Mouse (Mus musculus) natural killer cell, adult 2 months (primary cell): Measurements from ENCODE around the gene Zfp282.

Experiments
- DNase-seq, 2 experiments: peaks; one replicate each; pipeline ENCODE4 v3.0.0; 2022; ENCODE audit warnings: low spot score in 2 of 2

Zfp282 gene

GRCm38 (mm10) chr6:47899416-47899815 lies 22.4 kb downstream of the Zfp282 start:
- DNase-seq, result no peak

GRCm38 (mm10) chr6:47903587-47903986 lies 26.6 kb downstream of the Zfp282 start:
- DNase-seq, result no peak

GRCm38 (mm10) chr6:47904361-47904760 lies 27.4 kb downstream of the Zfp282 start:
- DNase-seq, result no peak

GRCm38 (mm10) chr6:47904917-47905695 lies 28.1 kb downstream of the Zfp282 start:
- DNase-seq, result no peak

- no peak for DNase-seq
These were observed 29.3 kb downstream of the Zfp282 start for GRCm38 (mm10) chr6:47906326-47906725.

- no peak for DNase-seq
These were observed 32.0 kb downstream of the Zfp282 start for GRCm38 (mm10) chr6:47909007-47909406.

- DNase-seq, result no peak
These were observed 34.6 kb downstream of the Zfp282 start for GRCm38 (mm10) chr6:47911650-47912049.

GRCm38 (mm10) chr6:47912991-47913390 lies 36.0 kb downstream of the Zfp282 start:
- no peak for DNase-seq

GRCm38 (mm10) chr6:47917051-47917450 lies 40.0 kb downstream of the Zfp282 start:
- no peak for DNase-seq

GRCm38 (mm10) chr6:47918768-47919274 lies 41.8 kb downstream of the Zfp282 start:
- DNase-seq, result no peak

- DNase-seq, result no peak
These were observed 42.8 kb downstream of the Zfp282 start for GRCm38 (mm10) chr6:47919646-47920446.

- peak; percentile 76 to 81 for DNase-seq
These were observed 43.7 kb downstream of the Zfp282 start, which contains the start of gene Zfp212 for GRCm38 (mm10) chr6:47920447-47921340. Zfp212 (plus strand) TSS chr6:47920476.

- no peak for DNase-seq
These were observed 65.5 kb downstream of the Zfp282 start for GRCm38 (mm10) chr6:47942461-47942860.

- peak; percentile 55 to 62 for DNase-seq
These were observed 66.2 kb downstream of the Zfp282 start for GRCm38 (mm10) chr6:47943021-47943691.

GRCm38 (mm10) chr6:47943721-47944120 lies 66.7 kb downstream of the Zfp282 start:
- DNase-seq, result no peak

GRCm38 (mm10) chr6:47947388-47947787 lies 70.4 kb downstream of the Zfp282 start:
- no peak for DNase-seq

GRCm38 (mm10) chr6:47953191-47953726 lies 76.3 kb downstream of the Zfp282 start, which contains the start of gene Zfp956:
Zfp956 (plus strand) TSS chr6:47953390.
- DNase-seq, result peak; percentile 88 to 91

GRCm38 (mm10) chr6:47954425-47954824 lies 77.4 kb downstream of the Zfp282 start:
- DNase-seq, result no peak

- no peak for DNase-seq
These were observed 80.8 kb downstream of the Zfp282 start for GRCm38 (mm10) chr6:47957816-47958215.
